Mouse (Mus musculus): ENCODE results near the gene Selenon.

DNA sequence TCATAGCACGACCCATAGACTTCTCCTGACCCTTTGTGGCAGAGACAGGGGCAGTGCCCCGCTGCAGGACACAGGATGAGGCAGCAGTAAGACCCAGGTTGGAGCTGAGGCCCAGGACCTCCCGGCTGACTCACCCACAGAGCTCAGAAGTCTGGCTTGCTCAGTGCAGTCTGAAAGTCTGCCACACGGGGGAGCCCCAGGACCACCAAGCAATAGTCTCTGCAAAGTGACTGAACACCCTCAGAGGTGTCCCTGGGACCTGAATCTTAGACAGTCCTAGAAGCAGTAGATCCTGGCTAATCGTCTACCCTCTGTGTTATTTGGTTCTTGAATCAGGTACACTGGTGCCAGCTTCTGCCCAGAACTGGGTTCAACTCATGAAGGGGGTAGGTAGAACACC lies 8.7 kb downstream of the Selenon start:
- no peak for TF ChIP-seq ZMIZ1 (IDR thresholded peaks at IDR 0.05; ENCODE audit: low read depth, low read length)
- peak; percentile 89 for TF ChIP-seq RAD21 (IDR thresholded peaks at IDR 0.05; ENCODE audit: low read depth, low read length)
- peak; percentile 66 to 90 for TF ChIP-seq CTCF (conservative IDR thresholded peaks at IDR 0.05 in 1 of 2, IDR thresholded peaks at IDR 0.05 in 1 of 2; ENCODE audit: low read depth in 2 of 2, low read length in 2 of 2)
- no peak for TF ChIP-seq JUN (IDR thresholded peaks at IDR 0.05; ENCODE audit: insufficient read depth, low read depth, low read length)
- TF ChIP-seq MAX (IDR thresholded peaks at IDR 0.05; ENCODE audit: low read length): no peak
- no peak for TF ChIP-seq EP300 (IDR thresholded peaks at IDR 0.05; ENCODE audit: low read length)
- no peak for TF ChIP-seq MXI1 (IDR thresholded peaks at IDR 0.05; ENCODE audit: low read depth, low read length)
- TF ChIP-seq POLR2A (IDR thresholded peaks at IDR 0.05; ENCODE audit: low read depth, low read length): no peak
- TF ChIP-seq POLR2AphosphoS2 (IDR thresholded peaks at IDR 0.05; ENCODE audit: low read depth, low read length): no peak
- TF ChIP-seq MAZ (IDR thresholded peaks at IDR 0.05; ENCODE audit: low read depth, low read length): no peak
- TF ChIP-seq E2F4 (IDR thresholded peaks at IDR 0.05; ENCODE audit: insufficient replicate concordance, low read depth, low read length): no peak
